Mouse (Mus musculus) v-Abl transformed pro-B cells (cell line): ENCODE measurements around the gene Clk1.
"Not testable (repeated sequence)": the region's sequence is repeated elsewhere in the genome, so short reads cannot be mapped to it uniquely, and the experiment has no call there.

Experiments
- in situ Hi-C, 2 experiments: fragments of 400-800 bp; cut with MboI; formaldehyde crosslinking; loops; one replicate each; pipeline ENCODE4 v1.15.1; 2025; ENCODE audit not compliant: unreplicated experiment in 2 of 2

Clk1 gene

GRCm38 (mm10) chr1:58410198-58410588, 13.7 kb downstream of the Clk1 start:
- in situ Hi-C loops = loop anchor here in 1 of 2 experiments (25.0 kb wide), 1 partner anchor 998 kb away; the partner anchor contains the start of genes Maip1 and Tyw5

GRCm38 (mm10) chr1:58409553-58410197, 14.2 kb downstream of the Clk1 start:
- in situ Hi-C loops = loop anchor here in 1 of 2 experiments (25.0 kb wide), 1 partner anchor 997 kb away; the partner anchor contains the start of genes Maip1 and Tyw5

DNA sequence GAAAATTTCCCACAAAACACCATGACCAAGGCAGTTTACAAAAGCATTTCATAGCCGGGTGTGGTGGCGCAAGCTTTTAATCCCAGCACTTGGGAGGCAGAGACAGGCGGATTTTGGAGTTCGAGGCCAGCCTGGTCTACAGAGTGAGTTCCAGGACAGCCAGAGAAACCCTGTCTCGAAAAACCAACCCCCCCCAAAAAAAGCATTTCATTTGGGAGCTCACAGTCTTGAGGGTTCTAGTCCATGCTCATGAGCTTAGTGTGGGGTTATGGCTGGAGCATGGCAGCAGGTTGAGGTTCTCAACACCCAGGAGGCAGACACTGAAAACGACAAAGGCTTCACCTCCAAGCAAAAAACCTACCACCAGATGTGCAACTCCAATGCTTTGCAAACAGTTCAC, 15.7 kb downstream of the Clk1 start:
- in situ Hi-C loops = loop anchor here in 1 of 2 experiments (25.0 kb wide), 1 partner anchor 996 kb away; the partner anchor contains the start of genes Maip1 and Tyw5

DNA sequence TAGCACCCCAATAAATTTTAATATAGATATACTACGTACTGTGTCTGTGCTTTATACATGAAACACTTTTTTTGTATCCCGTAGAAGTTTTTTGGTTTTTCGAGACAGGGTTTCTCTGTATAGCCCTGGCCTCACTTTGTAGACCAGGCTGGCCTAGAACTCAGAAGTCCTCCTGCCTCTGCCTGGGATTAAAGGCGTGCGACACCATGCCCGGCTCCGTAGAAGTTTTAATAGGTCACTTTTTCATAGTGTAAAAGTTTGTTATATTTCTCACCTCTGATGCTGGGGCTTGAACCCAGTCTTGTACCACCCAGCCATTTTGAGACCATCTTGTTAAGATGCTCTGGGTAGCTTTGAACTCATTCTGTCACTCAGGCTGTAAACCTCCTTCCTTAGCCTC, 16.5 kb downstream of the Clk1 start:
- in situ Hi-C loops = loop anchor here in 1 of 2 experiments (25.0 kb wide), 1 partner anchor 995 kb away; the partner anchor contains the start of genes Maip1 and Tyw5

- in situ Hi-C loops = loop anchor here in 1 of 2 experiments (25.0 kb wide), 1 partner anchor 991 kb away; the partner anchor contains the start of genes Maip1 and Tyw5
These were observed 20.1 kb downstream of the Clk1 start for GRCm38 (mm10) chr1:58403745-58404144.

GRCm38 (mm10) chr1:58401396-58401795, 22.5 kb downstream of the Clk1 start:
- in situ Hi-C loops = loop anchor here in 1 of 2 experiments (25.0 kb wide), 1 partner anchor 989 kb away; the partner anchor contains the start of genes Maip1 and Tyw5

GRCm38 (mm10) chr1:58397731-58398130, 26.1 kb downstream of the Clk1 start:
- in situ Hi-C loops = loop anchor here in 1 of 2 experiments (10.0 to 25.0 kb wide), 2 partner anchors 235 to 993 kb away; partner anchors contain the start of genes Maip1 and Tyw5

- in situ Hi-C loops = loop anchor here in 1 of 2 experiments (10.0 to 25.0 kb wide), 2 partner anchors 234 to 991 kb away; partner anchors contain the start of genes Maip1 and Tyw5
These were observed 27.7 kb downstream of the Clk1 start for GRCm38 (mm10) chr1:58396179-58396578.

DNA sequence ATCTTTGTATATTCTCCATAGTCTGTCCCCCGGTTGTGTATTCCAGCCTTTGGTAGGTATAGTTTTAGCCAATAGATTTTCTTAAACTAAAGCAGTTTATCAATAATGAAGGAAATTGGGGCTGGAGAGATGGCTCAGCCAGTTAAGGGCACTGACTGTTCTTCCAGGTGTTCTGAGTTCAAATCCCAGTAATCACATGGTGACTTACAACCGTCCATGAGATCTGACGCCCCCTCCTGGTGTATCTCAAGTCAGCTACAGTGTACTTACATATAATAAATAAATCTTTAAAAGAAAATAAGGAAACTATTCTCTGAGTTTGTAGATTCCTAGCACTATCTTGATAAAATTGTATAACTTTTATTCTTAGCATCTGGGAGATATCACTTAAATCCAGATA, 28.5 kb downstream of the Clk1 start:
- in situ Hi-C loops = loop anchor here in 1 of 2 experiments (10.0 to 25.0 kb wide), 2 partner anchors 233 to 991 kb away; partner anchors contain the start of genes Maip1 and Tyw5

DNA sequence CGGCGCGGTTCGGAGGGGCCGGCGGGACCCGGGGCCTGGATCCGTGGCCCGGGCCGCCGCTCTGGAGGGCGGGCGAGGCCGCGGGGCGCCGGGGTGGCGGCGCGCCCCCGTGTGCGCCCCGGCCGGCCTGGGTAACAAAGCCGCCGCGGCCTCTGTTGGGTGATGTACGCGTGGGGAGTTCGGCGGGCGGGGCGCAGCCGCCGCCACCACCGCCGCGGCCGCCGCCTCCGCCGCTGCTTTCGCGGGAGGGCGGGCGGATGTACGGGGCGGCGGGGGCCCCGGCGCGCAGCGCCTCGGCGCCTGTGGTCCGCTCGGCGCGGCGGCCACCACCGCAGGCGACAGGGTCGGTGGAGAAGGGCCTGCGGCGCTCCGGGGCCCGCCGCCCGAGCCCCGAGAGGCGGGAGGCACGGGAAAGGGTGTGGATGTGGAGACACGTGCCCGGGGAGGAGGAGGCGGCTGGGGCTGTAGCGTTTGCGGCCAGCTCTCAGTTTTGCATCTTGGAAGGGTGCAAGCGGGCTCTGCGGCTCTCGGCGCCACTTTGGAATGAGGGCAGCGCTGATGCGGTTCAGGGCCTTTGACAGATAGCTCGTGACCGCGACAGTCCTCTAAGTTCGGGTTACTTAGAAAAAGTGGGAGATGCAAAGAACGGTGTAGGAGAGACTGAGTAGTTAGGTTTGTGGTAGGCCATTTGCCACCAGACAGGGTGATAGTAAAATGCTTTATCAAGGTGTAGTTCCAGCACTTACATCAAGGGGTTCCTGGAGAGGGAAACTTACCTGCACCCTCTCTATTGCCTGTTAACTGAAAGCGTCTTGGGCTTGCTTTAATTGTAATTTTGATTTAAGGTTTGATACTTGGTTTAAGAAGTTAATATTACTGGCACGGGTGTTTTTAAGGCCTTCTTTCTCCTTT, 30.3 kb downstream of the Clk1 start:
- in situ Hi-C loops = loop anchor here in 1 of 2 experiments (5.0 to 25.0 kb wide), 3 partner anchors 96 to 989 kb away; partner anchors contain the start of genes Maip1 and Tyw5

DNA sequence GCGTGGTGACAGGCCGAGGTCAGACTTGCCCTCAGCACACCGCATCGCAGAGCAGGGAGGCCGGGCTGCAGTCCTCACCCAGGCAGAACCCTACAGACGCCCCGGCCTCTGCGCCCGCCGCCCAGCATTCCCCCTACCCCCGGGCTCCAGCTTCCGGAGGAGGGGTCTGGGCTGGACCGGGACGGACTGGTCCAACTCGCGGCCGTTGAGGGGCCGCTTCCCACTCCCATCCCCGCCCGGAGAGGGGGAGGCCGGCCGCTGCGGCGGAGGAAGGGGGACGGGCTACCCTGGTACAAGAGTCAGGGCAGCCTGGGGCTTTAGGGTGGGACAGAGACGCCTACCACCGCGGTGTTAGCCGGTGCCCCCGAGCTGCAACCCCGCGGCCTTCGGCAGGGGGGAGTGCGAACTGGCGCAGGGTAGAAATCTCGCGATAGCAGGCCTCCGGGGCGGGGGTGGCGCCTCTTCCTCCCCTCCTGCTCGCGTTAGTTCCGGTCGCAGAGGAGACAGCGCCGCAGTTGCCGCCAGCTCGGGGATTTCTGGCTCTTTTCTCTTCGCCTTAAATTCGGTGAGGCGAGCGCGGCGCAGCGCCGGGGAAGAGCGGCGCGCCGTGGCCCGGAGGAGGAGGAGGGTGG, 31.1 kb downstream of the Clk1 start, which contains the start of gene Bzw1:
TSS of gene Bzw1 (plus strand) at position 247 of the 632 bp plus-strand sequence.
- in situ Hi-C loops = loop anchor here in 1 of 2 experiments (5.0 to 25.0 kb wide), 3 partner anchors 95 to 988 kb away; partner anchors contain the start of genes Maip1 and Tyw5

GRCm38 (mm10) chr1:58392268-58392651, 31.6 kb downstream of the Clk1 start:
- in situ Hi-C loops = loop anchor here in 1 of 2 experiments (5.0 to 25.0 kb wide), 3 partner anchors 95 to 987 kb away; partner anchors contain the start of genes Maip1 and Tyw5

GRCm38 (mm10) chr1:58391421-58392267, 32.2 kb downstream of the Clk1 start:
- in situ Hi-C loops = loop anchor here in 1 of 2 experiments (5.0 to 25.0 kb wide), 3 partner anchors 94 to 987 kb away; partner anchors contain the start of genes Maip1 and Tyw5

- in situ Hi-C loops = loop anchor here (10.0 to 25.0 kb wide), 2 partner anchors 68 to 220 kb away; no protein-coding TSS in a partner anchor
These were observed 41.1 kb downstream of the Clk1 start for GRCm38 (mm10) chr1:58382586-58383281.

DNA sequence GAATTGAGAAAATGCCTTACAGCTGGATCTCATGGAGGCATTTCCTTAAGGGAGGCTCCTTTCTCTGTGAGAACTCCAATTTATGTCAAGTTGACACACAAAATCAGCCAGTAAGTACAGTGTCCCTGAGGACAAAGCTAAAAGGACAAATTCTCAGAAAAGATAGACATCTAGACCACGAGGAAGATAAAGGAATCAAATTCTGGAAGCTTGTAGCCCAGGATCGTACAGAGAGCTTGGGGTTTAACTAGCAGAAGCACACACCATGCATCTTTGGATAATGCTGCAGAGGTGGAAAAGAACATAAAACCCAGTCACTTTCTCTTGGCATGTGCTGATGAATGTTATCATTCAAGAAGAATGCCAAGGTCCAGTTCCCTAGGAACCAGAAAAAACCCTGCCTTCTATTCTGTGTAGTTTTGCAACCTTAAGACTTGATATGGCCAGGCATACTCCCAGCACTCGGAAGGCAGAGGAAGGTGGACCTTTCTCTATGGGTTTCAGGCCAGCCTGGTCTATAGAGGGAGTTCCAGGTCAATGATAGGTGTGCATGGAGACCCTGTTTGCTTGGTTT, 48.2 kb downstream of the Clk1 start:
- in situ Hi-C loops = loop anchor here in 1 of 2 experiments (25.0 kb wide), 1 partner anchor 213 kb away; no protein-coding TSS in a partner anchor

DNA sequence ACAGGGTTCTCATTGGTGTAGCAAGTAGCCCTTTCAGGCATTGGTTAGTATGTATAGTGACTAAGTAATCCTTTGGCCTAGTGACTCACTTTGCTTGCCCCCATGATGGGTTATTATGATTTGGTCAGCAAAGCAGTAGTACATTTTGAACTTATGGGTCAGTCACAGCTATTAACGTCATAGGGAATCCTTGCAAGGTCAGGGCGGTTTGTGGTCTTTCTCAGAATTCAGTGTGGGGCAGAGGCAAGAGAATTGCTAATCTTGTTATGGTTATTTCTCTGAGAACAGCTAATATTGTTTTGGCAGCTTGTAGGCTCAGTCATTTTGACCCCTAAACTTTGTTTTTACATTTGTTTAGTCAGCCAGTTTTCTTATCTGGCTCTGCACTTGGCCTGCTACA, 49.6 kb downstream of the Clk1 start:
- in situ Hi-C loops = not testable (repeated sequence)

DNA sequence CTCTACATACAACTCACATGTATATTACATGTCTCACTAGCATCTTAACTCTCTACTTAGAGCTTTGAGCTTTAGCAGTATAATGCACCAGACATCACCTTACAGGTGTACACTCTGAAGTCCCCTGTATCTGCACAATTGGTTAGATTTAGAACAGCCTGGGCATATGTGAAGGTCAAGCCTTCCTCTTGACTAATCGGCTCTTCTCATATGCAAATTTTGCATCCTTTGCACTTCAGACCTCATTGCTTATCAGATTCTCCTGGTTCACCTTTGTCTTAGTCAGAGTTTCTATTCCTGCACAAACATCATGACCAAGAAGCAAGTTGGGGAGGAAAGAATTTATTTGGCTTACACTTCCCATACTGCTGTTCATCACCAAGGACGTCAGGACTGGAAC, 54.1 kb downstream of the Clk1 start:
- in situ Hi-C loops = no loop called here
